Mouse (Mus musculus): ENCODE data around the gene Zfp385c.
A peak's percentile ranks its signal among the peaks of the same experiment; 100 is the strongest.

The Zfp385c gene

GRCm38 (mm10) chr11:100718462-100718861 lies 26.2 kb upstream of the Zfp385c start:
- DNase-seq (ENCODE audit: low read depth, low spot score), result no peak

DNA sequence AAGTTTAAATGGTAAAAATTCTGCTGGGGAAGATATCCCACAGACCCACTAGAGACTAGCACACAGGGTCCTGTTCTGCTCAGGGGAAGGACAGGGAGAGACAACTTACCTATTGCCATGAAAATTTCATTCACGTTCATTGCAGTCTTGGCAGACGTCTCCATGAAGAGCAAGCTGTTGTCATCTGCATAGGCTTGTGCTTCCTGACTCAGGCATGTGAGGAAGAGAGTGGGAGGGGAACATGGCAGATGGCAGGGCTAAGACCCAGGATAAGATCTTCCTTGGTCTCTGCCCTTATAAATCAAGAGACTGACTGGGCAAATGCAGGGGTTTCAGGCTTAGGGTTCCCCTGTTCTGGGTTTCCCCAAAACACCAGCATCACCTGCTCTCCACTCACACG lies 24.4 kb upstream of the Zfp385c start:
- no peak for DNase-seq (ENCODE audit: low read depth, low spot score)

DNA sequence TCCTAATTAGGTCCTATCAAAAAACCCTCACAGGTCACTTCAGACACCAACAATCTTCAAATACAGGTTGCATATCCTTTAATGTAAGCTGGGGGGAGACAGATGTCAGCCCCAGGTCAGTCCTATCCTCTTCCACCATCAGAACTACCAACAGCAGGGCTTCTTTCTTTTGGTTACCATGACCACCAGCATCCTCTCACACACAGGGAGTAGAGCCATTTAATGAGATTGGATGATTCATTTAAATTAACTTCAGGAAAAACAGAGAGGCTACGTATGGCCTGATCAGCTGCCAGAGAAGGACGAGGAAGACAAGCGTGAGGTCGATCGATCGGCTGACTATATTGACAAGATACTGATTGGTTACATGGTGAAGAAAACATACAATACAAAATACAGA lies 22.7 kb upstream of the Zfp385c start:
- no peak for DNase-seq (ENCODE audit: low read depth, low spot score)

- DNase-seq (ENCODE audit: low read depth, low spot score), result peak; percentile 75
These were observed 22.3 kb upstream of the Zfp385c start for GRCm38 (mm10) chr11:100714534-100714915.

GRCm38 (mm10) chr11:100713735-100714533 lies 21.7 kb upstream of the Zfp385c start, which contains the start of gene Hspb9:
Gene Hspb9, plus strand, starts transcription at chr11:100713850.
- DNase-seq (ENCODE audit: low read depth, low spot score), result peak; percentile 37

DNA sequence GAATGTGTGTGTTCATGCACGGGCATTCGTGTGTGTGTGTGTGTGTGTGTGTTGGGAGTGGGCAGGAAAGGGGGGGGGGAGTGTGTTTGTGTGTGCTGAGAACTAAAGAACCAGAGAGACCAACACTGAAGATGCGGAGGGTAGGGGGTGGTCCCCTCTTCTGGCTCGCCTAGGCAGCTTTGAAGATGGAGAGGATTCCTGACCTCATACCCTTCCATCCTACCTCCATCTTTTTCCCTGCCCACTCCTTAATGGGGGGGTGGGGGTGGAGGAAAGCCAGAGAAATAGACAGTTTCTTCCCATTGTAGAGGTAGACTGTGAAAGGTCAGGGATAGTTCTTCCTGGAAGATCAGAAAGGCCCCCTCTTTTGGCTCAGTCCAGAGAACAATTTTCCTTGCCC lies 20.9 kb upstream of the Zfp385c start:
- DNase-seq (ENCODE audit: low read depth, low spot score), result no peak

- peak; percentile 86 for DNase-seq (ENCODE audit: low read depth, low spot score)
These were observed 19.7 kb upstream of the Zfp385c start, which contains the start of gene Kat2a for GRCm38 (mm10) chr11:100711783-100712615. Gene Kat2a, minus strand, starts transcription at chr11:100712465.

GRCm38 (mm10) chr11:100710977-100711376 lies 18.7 kb upstream of the Zfp385c start:
- no peak for DNase-seq (ENCODE audit: low read depth, low spot score)

DNA sequence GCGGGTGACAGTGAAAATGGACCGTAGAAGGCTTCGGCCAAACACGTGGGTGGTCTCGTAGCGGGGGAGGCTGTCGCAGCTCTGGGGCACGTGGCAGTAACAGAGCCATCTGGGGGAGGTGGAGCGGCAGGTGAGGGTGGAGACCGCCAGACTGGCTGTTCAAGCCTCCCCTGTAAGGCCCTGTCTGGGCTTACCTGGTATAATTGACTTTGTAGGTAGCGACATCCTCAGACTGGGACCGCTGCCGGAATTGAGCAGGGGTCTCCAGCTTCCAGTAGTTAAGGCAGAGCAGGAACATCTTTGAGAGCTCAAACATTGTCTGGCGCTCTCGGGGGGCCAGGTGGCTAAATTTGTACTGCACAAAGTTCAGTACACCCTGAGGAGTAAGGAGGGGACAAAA lies 18.3 kb upstream of the Zfp385c start:
- DNase-seq (ENCODE audit: low read depth, low spot score), result no peak

DNA sequence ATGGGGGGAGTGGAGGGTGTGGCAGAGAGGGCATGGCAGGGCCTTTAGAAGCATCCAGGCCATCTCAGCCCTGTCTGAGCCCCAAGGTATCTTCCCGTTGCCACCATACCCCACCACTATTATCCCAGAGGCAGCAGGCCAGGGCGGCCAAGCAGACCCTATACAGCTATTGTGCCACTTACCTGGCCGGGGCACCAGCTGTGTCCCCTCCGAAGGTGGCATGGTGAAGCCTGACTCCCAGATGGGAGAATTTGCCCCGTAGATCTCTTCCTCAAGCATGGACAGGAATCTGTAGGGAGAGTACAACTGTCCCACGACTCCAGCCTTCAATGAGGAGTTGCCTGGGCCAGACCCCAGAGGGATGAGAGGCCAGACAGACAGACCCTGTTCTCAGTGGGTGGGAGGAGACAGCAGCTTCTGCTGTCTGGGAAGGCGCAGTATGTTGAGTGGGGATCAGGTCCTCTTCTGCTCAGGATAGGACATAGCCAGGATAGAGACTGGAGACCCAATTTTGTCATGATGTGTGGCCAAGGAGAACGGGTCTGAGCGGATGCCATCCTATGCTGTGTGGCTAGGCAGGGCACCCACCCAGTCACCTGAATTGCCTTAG lies 17.1 kb upstream of the Zfp385c start:
- DNase-seq (ENCODE audit: low read depth, low spot score), result no peak

GRCm38 (mm10) chr11:100705095-100705747 lies 13.0 kb upstream of the Zfp385c start:
- no peak for DNase-seq (ENCODE audit: low read depth, low spot score)

DNA sequence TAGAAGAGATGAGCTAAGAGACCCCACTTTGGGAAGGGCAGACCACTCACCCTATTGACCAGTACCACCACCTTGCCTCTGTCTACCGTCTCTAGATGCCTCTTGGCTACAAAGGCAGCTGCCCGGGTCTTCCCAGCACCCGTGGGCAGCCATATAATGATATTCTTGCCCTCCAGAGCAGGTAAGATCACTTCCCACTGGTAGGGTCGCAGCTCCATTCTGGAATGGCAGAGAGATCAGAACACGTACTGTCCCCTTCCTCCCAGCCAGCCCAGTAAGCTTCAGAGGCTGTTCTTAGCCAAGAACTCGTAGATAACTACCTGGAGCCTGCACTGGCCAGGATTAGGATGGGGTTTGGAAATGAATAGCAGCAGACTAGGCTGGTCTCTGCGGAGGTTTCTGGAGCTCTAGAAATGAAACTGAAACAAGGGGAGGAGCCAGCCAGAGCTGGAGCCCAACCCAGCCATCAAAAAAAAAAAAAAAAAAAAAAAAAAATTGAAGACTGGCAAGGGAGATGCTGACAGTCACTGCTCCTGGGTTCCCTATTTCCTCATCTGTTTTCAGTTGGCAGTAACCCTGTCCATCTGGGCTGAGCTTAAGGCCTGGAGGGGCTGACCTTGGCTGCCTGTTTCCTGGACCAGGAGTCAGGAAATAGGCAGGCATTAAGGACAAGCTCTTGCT lies 11.7 kb upstream of the Zfp385c start, which contains the start of gene Dhx58:
Dhx58 (minus strand) TSS at position 421 of the 681 bp plus-strand sequence.
- DNase-seq (ENCODE audit: low read depth, low spot score), result no peak

DNA sequence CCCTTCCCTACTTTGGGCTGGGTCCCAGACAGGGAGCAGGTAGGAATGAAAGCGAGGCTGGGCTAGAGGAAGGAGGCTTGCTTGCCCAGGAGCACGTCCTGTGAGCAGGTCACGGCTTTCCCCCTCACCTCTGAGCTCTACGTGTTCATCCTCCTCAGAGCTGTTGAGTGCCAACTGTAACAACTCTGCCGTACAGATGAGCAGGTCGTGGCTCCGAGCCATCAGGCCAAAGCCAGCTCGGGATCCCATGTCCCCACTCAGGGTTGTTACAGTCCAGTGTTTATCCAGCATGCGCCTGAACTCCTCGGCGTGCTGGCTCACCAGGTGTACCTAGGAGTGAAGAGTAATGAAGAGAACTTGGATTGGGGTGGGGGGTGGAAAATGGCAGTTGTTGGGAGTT lies 11.1 kb upstream of the Zfp385c start:
- no peak for DNase-seq (ENCODE audit: low read depth, low spot score)

- DNase-seq (ENCODE audit: low read depth, low spot score), result no peak
These were observed 10.7 kb upstream of the Zfp385c start for GRCm38 (mm10) chr11:100702906-100703305.

GRCm38 (mm10) chr11:100702081-100702851 lies 10.0 kb upstream of the Zfp385c start:
- DNase-seq (ENCODE audit: low read depth, low spot score), result peak; percentile 82

GRCm38 (mm10) chr11:100701301-100701700 lies 9.0 kb upstream of the Zfp385c start:
- no peak for DNase-seq (ENCODE audit: low read depth, low spot score)

DNA sequence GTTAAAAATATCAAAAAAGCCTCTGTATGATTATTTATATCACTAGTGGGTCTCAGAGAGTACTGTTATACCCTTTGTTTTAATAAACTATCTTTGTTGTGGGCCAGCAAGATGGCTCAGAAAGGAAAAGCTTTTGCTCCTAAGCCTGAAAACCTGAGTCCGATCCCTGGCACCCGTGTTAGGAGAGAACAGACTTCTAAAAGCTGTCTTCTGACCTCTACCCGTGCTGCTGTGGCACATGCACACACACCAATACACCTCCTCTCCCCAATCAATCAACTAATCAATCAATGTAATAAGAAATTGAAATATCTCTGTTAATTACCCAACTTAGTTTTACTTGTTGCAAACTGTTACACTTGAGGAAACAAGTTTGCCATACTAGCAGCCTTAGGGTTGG lies 8.5 kb upstream of the Zfp385c start:
- no peak for DNase-seq (ENCODE audit: low read depth, low spot score)

DNA sequence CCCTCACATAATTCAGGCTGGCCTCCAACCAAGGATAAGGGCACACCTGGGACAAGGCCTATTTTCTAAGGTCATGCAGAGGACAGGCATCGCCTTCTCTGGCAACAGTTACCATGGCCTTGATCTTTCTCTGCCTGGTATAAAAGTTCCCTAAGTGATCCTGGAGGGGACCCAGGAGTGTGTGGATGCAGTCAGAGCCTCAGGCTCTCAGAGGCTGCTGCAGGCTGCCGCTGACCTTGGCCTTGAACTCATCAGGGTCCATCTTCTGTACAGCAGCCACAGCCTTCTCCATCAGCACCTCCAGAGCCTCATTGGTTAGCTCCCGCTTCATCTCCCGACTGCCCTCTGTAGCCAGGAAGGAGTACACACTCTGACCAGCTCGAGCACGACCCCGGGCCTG lies 5.7 kb upstream of the Zfp385c start:
- DNase-seq (ENCODE audit: low read depth, low spot score), result no peak

- DNase-seq (ENCODE audit: low read depth, low spot score), result peak; percentile 77
These were observed 2.7 kb upstream of the Zfp385c start for GRCm38 (mm10) chr11:100694926-100695325.

DNA sequence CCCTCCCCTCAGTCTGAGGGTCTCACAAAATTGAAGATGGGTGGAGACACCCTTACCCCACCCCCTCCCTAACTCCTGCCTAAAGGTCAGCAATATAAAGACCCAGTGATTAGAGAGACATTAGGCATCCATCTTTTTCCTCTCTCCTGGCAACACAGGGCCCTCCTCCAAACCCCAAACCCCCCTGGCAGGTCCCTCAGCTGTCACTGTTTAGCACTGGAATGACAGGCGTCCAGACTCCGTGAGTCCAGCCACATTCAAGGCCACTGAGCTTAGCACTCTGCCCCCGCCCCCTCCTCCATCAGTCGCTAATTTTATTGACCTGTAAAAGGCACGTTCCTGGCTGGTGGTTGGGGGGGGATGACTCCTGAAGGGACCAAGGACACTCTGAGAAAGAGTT lies 899 bp upstream of the Zfp385c start:
- no peak for DNase-seq (ENCODE audit: low read depth, low spot score)

All from forelimb bud, embryonic 11.5 days (tissue).